Mouse (Mus musculus) thymus, adult 2 months (tissue): ENCODE data around the gene Rgs10. TPM values are rescaled to one million over a fixed set of nuclear protein-coding genes. Genes with fewer than 3 reads are reported as not detected.

Experiments used
- DNase-seq: peaks from one replicate; pipeline ENCODE4 v3.0.0; 2021
- H3K27ac ChIP-seq: fragments of 200-500 bp; 2 replicates; pipeline ENCODE4 v1.5.1; 2012; ENCODE audit warnings: low read length, control low read depth; ENCODE audit not compliant: control insufficient read depth, insufficient read depth
- H3K27me3 ChIP-seq: fragments of 200-500 bp; 2 replicates; pipeline ENCODE4 v1.6.1; 2012; ENCODE audit warnings: mild to moderate bottlenecking, low read length, moderate library complexity, mixed read lengths; ENCODE audit not compliant: control insufficient read depth, insufficient read depth
- H3K36me3 ChIP-seq: fragments of 200-500 bp; 2 replicates; pipeline ENCODE4 v1.6.1; 2012; ENCODE audit warnings: mild to moderate bottlenecking, low read length, moderate library complexity; ENCODE audit not compliant: control insufficient read depth, insufficient read depth
- H3K4me1 ChIP-seq: fragments of 200-500 bp; replicated peaks from 2 replicates; pipeline ENCODE4 v1.6.1; 2012; ENCODE audit warnings: low read length; ENCODE audit not compliant: control insufficient read depth, insufficient read depth
- H3K4me3 ChIP-seq: fragments of 200-500 bp; 2 replicates; pipeline ENCODE4 v1.5.1; 2012; ENCODE audit warnings: mild to moderate bottlenecking, low read length, control low read depth, moderate library complexity; ENCODE audit not compliant: control insufficient read depth, insufficient read depth
- CTCF ChIP-seq: fragments of 200-500 bp; IDR thresholded peaks from 2 replicates; pipeline ENCODE4 v1.5.1; 2012; ENCODE audit warnings: mild to moderate bottlenecking, control low read depth, low read length, moderate library complexity, borderline replicate concordance; ENCODE audit not compliant: control insufficient read depth, poor library complexity, insufficient read depth; ENCODE audit errors: extremely low read depth
- POLR2A ChIP-seq: fragments of 200-500 bp; IDR thresholded peaks from 2 replicates; pipeline ENCODE4 v1.6.1; 2012; ENCODE audit warnings: mild to moderate bottlenecking, low read length, control low read depth, moderate library complexity; ENCODE audit not compliant: control insufficient read depth, poor library complexity, insufficient read depth; ENCODE audit errors: extremely low read depth
- WGBS: fragments of 180-500 bp; shearing (Covaris S2); methylation state at CpG from one replicate; pipeline ENCODE4 v1.1.7; 2018; 5-methylcytosine and 5-hydroxymethylcytosine counted together
- polyA plus RNA-seq: library from polyadenylated mRNA; depleted of rRNA; stranded (reverse); fragments of >200 nt; gene quantifications from 2 replicates; pipeline ENCODE4 v1.2.3, GENCODE M21; 2012

The Rgs10 gene
- polyA plus RNA-seq, 1 experiment: 71.8 TPM

DNA sequence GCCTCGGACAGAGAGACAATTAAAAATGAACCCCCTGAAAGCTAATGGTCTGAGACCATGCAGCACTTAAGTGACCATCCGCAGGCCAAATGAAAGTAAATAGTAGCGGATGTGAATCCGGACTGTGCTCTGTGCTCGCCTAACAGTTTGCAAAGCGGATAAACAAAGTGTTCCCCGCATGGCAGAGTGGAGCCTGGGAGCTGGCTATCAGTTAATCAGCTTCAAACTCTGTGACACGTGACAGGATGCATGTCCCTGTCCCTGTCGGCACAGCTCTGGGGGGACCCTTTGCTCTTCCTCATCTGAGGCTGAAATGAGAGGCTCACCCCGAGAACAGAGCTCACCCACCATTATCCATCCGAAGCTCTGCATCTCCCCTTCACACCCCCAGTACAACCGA lies 49.2 kb downstream of the Rgs10 start:
- WGBS: 66% methylated on average over 12 of the region's 12 CpGs
- Histone ChIP-seq H3K27me3 (no peaks in the 10 kb centered on the region), H3K4me3 (no peak overlapping the region), H3K36me3 (peaks cover 8% of the 10 kb centered on the region; the same call in 1 of the 2 replicates), H3K4me1 (peaks cover 34% of the 10 kb centered on the region), H3K27ac (peak overlapping the region; percentile 7; the same call in 1 of the 2 replicates)
- DNase-seq: no peak
- TF ChIP-seq POLR2A: no peak
- no peak for TF ChIP-seq CTCF

DNA sequence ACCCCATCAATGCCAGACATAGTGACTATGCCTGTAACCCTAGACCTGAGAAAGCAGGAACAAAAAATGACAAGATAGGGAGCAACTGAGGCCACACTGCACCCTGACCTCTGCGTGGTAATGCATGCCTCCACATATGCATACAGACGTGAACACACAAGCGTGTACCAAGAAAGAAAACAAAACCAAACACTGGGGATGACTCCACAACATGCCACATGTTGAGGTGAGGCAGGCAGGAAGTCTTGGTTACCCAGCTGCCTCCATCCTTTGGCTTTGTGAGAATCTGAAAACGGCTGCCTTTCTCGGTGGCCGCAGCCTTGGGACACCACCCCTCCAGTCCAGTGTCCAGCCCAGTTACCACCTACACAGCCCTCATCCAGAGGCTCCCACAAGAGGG lies 49.7 kb downstream of the Rgs10 start:
- Histone ChIP-seq H3K36me3 (peaks cover 8% of the 10 kb centered on the region; the same call in 1 of the 2 replicates), H3K27me3 (no peaks in the 10 kb centered on the region), H3K4me3 (no peak overlapping the region), H3K27ac (no peak overlapping the region), H3K4me1 (peaks cover 30% of the 10 kb centered on the region)
- DNase-seq: peak; percentile 28
- no peak for TF ChIP-seq CTCF
- no peak for TF ChIP-seq POLR2A
- 21% methylated on average over 6 of the region's 6 CpGs for WGBS

DNA sequence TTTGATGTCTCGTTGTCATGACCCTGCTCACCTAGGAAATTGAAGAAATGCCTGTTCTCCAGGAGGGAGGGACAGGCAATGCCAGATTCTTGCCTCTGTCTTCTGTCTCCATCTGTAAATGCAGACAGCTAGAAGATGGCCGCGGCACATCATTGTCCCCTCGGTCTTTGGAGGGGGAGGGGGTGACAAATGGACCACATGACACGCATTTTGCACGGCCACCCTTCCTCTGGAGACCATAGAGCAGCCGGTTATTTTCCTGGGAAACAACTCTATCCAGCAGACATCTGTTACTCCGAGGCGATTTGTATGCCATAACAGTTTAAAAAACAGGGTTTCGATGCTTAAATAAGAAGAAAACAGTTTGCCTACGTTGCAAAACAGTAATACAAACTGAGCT lies 51.9 kb downstream of the Rgs10 start:
- Histone ChIP-seq H3K27me3 (no peaks in the 10 kb centered on the region), H3K27ac (no peak overlapping the region), H3K4me3 (no peak overlapping the region), H3K4me1 (peaks cover 25% of the 10 kb centered on the region), H3K36me3 (no peaks in the 10 kb centered on the region)
- DNase-seq: no peak
- 90% methylated on average over 11 of the region's 11 CpGs for WGBS
- TF ChIP-seq POLR2A (no peak), CTCF (no peak)

DNA sequence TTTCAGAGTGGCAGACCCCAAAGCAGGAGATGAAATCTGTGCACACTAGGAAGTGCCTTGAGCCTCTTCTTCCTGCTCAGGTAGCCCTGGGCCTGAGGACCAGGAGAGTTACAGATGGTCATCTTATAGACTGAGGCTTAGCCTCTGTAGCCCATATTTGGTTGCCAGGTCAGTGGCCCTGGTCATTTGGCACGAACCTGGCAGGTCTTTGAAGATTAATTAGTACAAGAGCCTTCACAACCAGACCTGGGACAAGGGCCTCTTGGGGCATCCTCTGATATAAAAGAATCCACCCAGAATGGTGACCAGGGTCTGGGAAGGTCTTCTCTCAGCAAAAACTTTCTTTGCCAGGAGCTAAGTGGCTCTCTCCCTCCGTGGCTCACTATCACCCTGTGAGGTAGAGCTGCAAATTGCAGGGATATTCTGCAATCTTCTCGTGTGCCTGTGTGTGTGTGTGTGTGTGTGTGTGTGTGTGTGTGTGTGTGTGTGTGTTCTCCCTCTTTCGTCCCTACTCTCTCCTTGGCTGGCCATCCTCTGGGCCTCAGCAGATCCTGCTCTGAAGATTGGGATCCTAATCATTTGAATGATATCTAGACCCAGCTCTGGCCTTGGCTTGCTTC lies 53.4 kb downstream of the Rgs10 start:
- Histone ChIP-seq H3K4me3 (no peak overlapping the region), H3K4me1 (peaks cover 25% of the 10 kb centered on the region), H3K27me3 (no peaks in the 10 kb centered on the region), H3K27ac (no peak overlapping the region), H3K36me3 (no peaks in the 10 kb centered on the region)
- DNase-seq: no peak
- TF ChIP-seq CTCF (no peak), POLR2A (no peak)
- 81% methylated on average over 4 of the region's 4 CpGs for WGBS

DNA sequence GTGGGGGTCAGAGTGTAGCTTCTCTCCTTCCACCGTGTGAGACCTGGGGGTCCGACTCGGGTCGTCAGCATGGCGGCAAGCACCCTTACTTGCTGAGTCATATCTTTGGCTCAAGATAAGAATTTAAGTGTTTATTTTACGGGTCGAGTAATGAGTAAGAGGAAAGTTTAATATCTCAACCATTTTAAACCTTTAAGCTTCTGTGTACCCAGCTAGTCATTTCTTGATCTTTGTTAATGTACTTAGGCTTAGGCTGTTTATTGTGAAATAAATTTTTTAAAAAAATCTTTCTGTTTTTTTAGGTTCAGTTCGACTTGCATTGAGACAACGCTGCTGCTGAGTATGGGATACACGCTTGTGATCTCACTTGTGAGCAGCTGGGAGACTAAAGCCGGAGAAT lies 54.0 kb downstream of the Rgs10 start:
- H3K4me3 ChIP-seq: no peak overlapping the region
- no peak overlapping the region for H3K27ac ChIP-seq
- DNase-seq: no peak
- TF ChIP-seq CTCF (no peak), POLR2A (no peak)
- H3K36me3 ChIP-seq: no peaks in the 10 kb centered on the region
- H3K4me1 ChIP-seq: peaks cover 19% of the 10 kb centered on the region
- H3K27me3 ChIP-seq: no peaks in the 10 kb centered on the region
- 90% methylated on average over 11 of the region's 11 CpGs for WGBS

DNA sequence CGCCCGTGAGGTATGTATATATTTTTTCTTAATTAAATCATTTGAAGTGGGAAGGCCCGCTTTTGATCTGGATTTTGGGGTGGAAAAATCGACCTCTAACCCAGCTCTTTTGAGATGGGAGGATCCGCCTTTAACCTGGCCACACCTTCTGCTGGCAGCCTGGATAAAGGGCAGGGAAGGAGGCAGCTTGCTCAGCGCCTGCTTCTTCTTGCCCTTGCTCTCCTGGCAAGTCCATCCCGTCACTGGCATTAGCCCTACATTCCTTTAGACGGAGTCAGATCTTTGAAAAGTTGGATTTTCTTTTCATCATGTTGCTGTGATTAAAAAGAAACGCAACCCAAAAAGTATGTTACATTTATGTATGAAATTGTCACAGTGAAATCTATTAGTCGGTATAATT lies 54.8 kb downstream of the Rgs10 start:
- Histone ChIP-seq H3K27me3 (no peaks in the 10 kb centered on the region), H3K4me1 (peaks cover 18% of the 10 kb centered on the region), H3K36me3 (no peaks in the 10 kb centered on the region), H3K27ac (no peak overlapping the region), H3K4me3 (no peak overlapping the region)
- WGBS: 68% methylated on average over 10 of the region's 10 CpGs
- no peak for TF ChIP-seq POLR2A
- no peak for TF ChIP-seq CTCF
- DNase-seq: no peak

DNA sequence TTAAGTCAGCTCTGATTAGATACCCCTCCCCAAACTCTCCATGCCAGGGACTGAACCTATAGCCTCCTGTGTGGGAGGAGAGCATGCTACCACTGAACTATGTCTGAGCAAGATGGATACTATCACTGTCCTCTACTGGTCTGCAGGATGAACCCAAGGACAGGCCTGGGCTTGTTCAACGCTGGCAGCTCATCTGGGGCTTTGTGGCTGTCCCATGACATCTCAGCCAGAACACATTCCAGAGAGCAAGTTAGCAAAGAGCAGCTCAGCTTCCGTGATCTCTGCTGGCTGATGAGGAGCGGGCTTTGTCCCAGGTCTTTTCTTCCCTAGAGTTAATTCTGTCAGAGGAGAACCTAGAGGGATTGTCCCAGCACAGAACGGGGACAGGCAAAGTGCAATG lies 55.6 kb downstream of the Rgs10 start:
- H3K36me3 ChIP-seq: no peaks in the 10 kb centered on the region
- H3K27ac ChIP-seq: no peak overlapping the region
- peaks cover 12% of the 10 kb centered on the region for H3K4me1 ChIP-seq
- DNase-seq: no peak
- no peak overlapping the region for H3K4me3 ChIP-seq
- 95% methylated on average over 4 of the region's 4 CpGs for WGBS
- no peaks in the 10 kb centered on the region for H3K27me3 ChIP-seq
- TF ChIP-seq CTCF (no peak), POLR2A (no peak)
